Mouse (Mus musculus) forebrain, postnatal 0 days (tissue): ENCODE data around the gene Olfr1065. TPM values are rescaled to one million over a fixed set of nuclear protein-coding genes. Genes with fewer than 3 reads are reported as not detected.

Experiments
- ATAC-seq: fragments of 200-750 bp; cut with Nextera tagmentation; 2 replicates; pipeline ENCODE4 v1.8.0; 2017; ENCODE audit warnings: mild to moderate bottlenecking, moderate library complexity
- DNase-seq: peaks from one replicate; pipeline ENCODE4 v3.0.0-alpha.2; 2015
- H3K27ac ChIP-seq: fragments of 300-500 bp; sonication (generic); 2 replicates; pipeline ENCODE4 v1.5.1; 2014; ENCODE audit warnings: low read depth, mild to moderate bottlenecking, antibody characterized with exemption, low read length, moderate library complexity, mixed read lengths
- H3K27me3 ChIP-seq: fragments of 300-500 bp; sonication (generic); 2 replicates; pipeline ENCODE4 v1.6.1; 2014; ENCODE audit warnings: mild to moderate bottlenecking, low read length, mixed read lengths; ENCODE audit not compliant: insufficient read depth
- H3K36me3 ChIP-seq: fragments of 300-500 bp; sonication (generic); 2 replicates; pipeline ENCODE4 v1.6.1; 2014; ENCODE audit warnings: mild to moderate bottlenecking, moderate library complexity; ENCODE audit not compliant: insufficient read depth
- H3K4me1 ChIP-seq: fragments of 300-500 bp; sonication (generic); 2 replicates; pipeline ENCODE4 v1.6.1; 2014; ENCODE audit warnings: antibody characterized with exemption; ENCODE audit not compliant: insufficient read depth
- H3K4me2 ChIP-seq: fragments of 300-500 bp; sonication (generic); 2 replicates; pipeline ENCODE4 v1.6.1; 2014; ENCODE audit warnings: low read depth, mild to moderate bottlenecking, moderate library complexity
- H3K4me3 ChIP-seq: fragments of 300-500 bp; sonication (generic); 2 replicates; pipeline ENCODE4 v1.5.1; 2014; ENCODE audit warnings: low read depth, low read length, mixed read lengths
- H3K9ac ChIP-seq: fragments of 300-500 bp; sonication (generic); 2 replicates; pipeline ENCODE4 v1.6.1; 2014; ENCODE audit warnings: mild to moderate bottlenecking
- H3K9me3 ChIP-seq: fragments of 300-500 bp; sonication (generic); 2 replicates; pipeline ENCODE4 v1.6.1; 2016; ENCODE audit warnings: low read length
- CTCF ChIP-seq: sonication (generic); IDR thresholded peaks from 2 replicates; pipeline ENCODE4 v1.5.1; 2016; ENCODE audit warnings: antibody characterized with exemption, control low read depth, low read depth
- WGBS: fragments of 180-500 bp; shearing (Covaris S2); extraction: QIAGEN DNeasy Blood & Tissue Kit; methylation state at CpG from one replicate; pipeline ENCODE4 v1.1.7; 2014; 5-methylcytosine and 5-hydroxymethylcytosine counted together
- polyA plus RNA-seq: library from polyadenylated mRNA; unstranded; fragments of >200 nt; fragmentation: Nextera tagmentation; extraction: Ambion mirVana; gene quantifications from 2 replicates; pipeline ENCODE4 v1.2.1, GENCODE M21; 2015
- total RNA-seq: library from RNA; depleted of rRNA; stranded (reverse); fragments of >200 nt; gene quantifications from 2 replicates; pipeline ENCODE4 v1.2.3, GENCODE M21; 2014; rRNA removed

Olfr1065 gene
- total and polyA plus RNA-seq, 2 experiments from 2014 or later: not detected

DNA sequence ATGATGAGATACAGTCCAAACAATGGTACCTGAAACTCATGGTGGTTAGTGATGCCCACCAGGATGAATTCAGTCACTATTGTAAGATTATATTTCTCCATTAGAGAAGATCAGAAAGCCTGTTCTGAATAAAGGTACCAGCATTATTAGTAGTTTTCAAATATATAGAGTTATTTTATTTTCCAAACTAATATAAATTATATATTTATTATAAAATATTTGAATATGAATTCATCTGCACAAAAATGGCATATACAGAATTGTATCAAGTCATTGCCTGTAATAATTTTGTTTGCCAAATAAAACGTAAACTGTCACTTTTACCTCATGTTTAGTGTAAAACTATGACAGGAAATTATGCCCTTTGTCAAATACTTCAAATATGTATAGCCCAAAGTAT lies 36.4 kb downstream of the Olfr1065 start, which contains the start of gene Olfr1061:
Olfr1061 (minus strand) TSS at position 101 of the 400 bp plus-strand sequence.
- Histone ChIP-seq H3K36me3 (no peaks in the 10 kb centered on the region), H3K9me3 (no peaks in the 10 kb centered on the region), H3K27ac (no peak within 1 kb of the TSS), H3K9ac (no peak within 1 kb of the TSS), H3K4me3 (no peak within 1 kb of the TSS), H3K4me2 (no peak within 1 kb of the TSS), H3K27me3 (no peaks in the 10 kb centered on the region), H3K4me1 (no peaks in the 10 kb centered on the region)
- WGBS: 86% methylated on average over 1 of the region's 1 CpGs
- ATAC-seq (no peak), DNase-seq (no peak)
- TF ChIP-seq CTCF: no peak

DNA sequence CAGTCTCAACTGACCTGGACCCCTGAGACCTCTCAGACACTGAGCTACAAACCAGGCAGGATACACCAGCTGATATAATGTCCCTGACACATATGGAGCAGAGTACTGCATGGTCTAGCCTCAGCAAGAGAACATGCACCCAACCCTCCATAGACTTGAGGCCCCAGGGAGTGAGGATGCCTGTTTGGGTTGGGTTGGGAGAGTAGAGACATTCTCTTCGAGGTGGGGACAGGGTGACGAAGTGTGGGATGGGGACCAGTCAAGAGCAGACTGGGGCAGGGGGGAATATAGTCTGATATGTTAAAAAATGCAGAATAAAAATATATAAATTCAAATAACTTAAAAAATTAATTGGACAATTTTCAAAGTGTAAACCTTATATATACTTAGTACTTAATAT lies 55.3 kb downstream of the Olfr1065 start:
- Histone ChIP-seq H3K36me3 (no peaks in the 10 kb centered on the region), H3K9me3 (no peaks in the 10 kb centered on the region), H3K27me3 (no peaks in the 10 kb centered on the region), H3K9ac (no peak overlapping the region), H3K4me3 (no peak overlapping the region), H3K4me1 (no peaks in the 10 kb centered on the region), H3K4me2 (no peak overlapping the region), H3K27ac (no peak overlapping the region)
- 87% methylated on average over 2 of the region's 2 CpGs for WGBS
- no peak for DNase-seq
- no peak for ATAC-seq
- no peak for TF ChIP-seq CTCF

Other genes with a start within 250 kb of the Olfr1065 start
- not detected in 2 replicates for gene Olfr1045, start 247.6 kb downstream of the Olfr1065 start, total RNA-seq
- gene Olfr1045, start 247.6 kb downstream of the Olfr1065 start, polyA plus RNA-seq: not detected in 2 replicates
- not detected in 2 replicates for gene Olfr1046, start 231.3 kb downstream of the Olfr1065 start, total RNA-seq
- not detected in 2 replicates for gene Olfr1046, start 231.3 kb downstream of the Olfr1065 start, polyA plus RNA-seq
- gene Olfr1047, start 219.2 kb downstream of the Olfr1065 start, total RNA-seq: not detected in 2 replicates
- gene Olfr1047, start 219.2 kb downstream of the Olfr1065 start, polyA plus RNA-seq: not detected in 2 replicates
- gene Olfr1048, start 210.3 kb downstream of the Olfr1065 start, total RNA-seq: not detected in 2 replicates
- gene Olfr1048, start 210.3 kb downstream of the Olfr1065 start, polyA plus RNA-seq: not detected in 2 replicates
- gene Olfr1049, start 192.3 kb downstream of the Olfr1065 start, total RNA-seq: not detected in 2 replicates
- gene Olfr1049, start 192.3 kb downstream of the Olfr1065 start, polyA plus RNA-seq: not detected in 2 replicates
- gene Olfr1051, start 171.5 kb downstream of the Olfr1065 start, total RNA-seq: not detected in 2 replicates
- gene Olfr1051, start 171.5 kb downstream of the Olfr1065 start, polyA plus RNA-seq: not detected in 2 replicates
- not detected in 2 replicates for gene Olfr1052, start 158.1 kb downstream of the Olfr1065 start, total RNA-seq
- not detected in 2 replicates for gene Olfr1052, start 158.1 kb downstream of the Olfr1065 start, polyA plus RNA-seq
- not detected in 2 replicates for gene Olfr1053, start 135.3 kb downstream of the Olfr1065 start, total RNA-seq
- not detected in 2 replicates for gene Olfr1053, start 135.3 kb downstream of the Olfr1065 start, polyA plus RNA-seq
- not detected in 2 replicates for gene Olfr1054, start 115.2 kb downstream of the Olfr1065 start, total RNA-seq
- gene Olfr1054, start 115.2 kb downstream of the Olfr1065 start, polyA plus RNA-seq: not detected in 2 replicates
- not detected in 2 replicates for gene Olfr1055, start 100.3 kb downstream of the Olfr1065 start, total RNA-seq
- not detected in 2 replicates for gene Olfr1055, start 100.3 kb downstream of the Olfr1065 start, polyA plus RNA-seq
- gene Olfr1056, start 88.1 kb downstream of the Olfr1065 start, total RNA-seq: not detected in 2 replicates
- gene Olfr1056, start 88.1 kb downstream of the Olfr1065 start, polyA plus RNA-seq: not detected in 2 replicates
- gene Olfr1057, start 72.2 kb downstream of the Olfr1065 start, total RNA-seq: not detected in 2 replicates
- not detected in 2 replicates for gene Olfr1057, start 72.2 kb downstream of the Olfr1065 start, polyA plus RNA-seq
- not detected in 2 replicates for gene Olfr1058, start 62.0 kb downstream of the Olfr1065 start, total RNA-seq
- gene Olfr1058, start 62.0 kb downstream of the Olfr1065 start, polyA plus RNA-seq: not detected in 2 replicates
- not detected in 2 replicates for gene Olfr1061, start 36.5 kb downstream of the Olfr1065 start, total RNA-seq
- gene Olfr1061, start 36.5 kb downstream of the Olfr1065 start, polyA plus RNA-seq: not detected in 2 replicates
- not detected in 2 replicates for gene Olfr1062, start 23.8 kb downstream of the Olfr1065 start, total RNA-seq
- not detected in 2 replicates for gene Olfr1062, start 23.8 kb downstream of the Olfr1065 start, polyA plus RNA-seq
- gene Olfr1066, start 5.7 kb upstream of the Olfr1065 start, total RNA-seq: not detected in 2 replicates
- not detected in 2 replicates for gene Olfr1066, start 5.7 kb upstream of the Olfr1065 start, polyA plus RNA-seq
- not detected in 2 replicates for gene Olfr228, start 36.8 kb upstream of the Olfr1065 start, total RNA-seq
- not detected in 2 replicates for gene Olfr228, start 36.8 kb upstream of the Olfr1065 start, polyA plus RNA-seq
- gene Olfr1076, start 57.9 kb upstream of the Olfr1065 start, total RNA-seq: not detected in 2 replicates
- gene Olfr1076, start 57.9 kb upstream of the Olfr1065 start, polyA plus RNA-seq: not detected in 2 replicates
- gene Olfr1079, start 91.9 kb upstream of the Olfr1065 start, total RNA-seq: not detected in 2 replicates
- not detected in 2 replicates for gene Olfr1079, start 91.9 kb upstream of the Olfr1065 start, polyA plus RNA-seq
- gene Olfr1080, start 107.6 kb upstream of the Olfr1065 start, total RNA-seq: not detected in 2 replicates
- not detected in 2 replicates for gene Olfr1080, start 107.6 kb upstream of the Olfr1065 start, polyA plus RNA-seq
- gene Olfr1082, start 148.4 kb upstream of the Olfr1065 start, total RNA-seq: not detected in 2 replicates
- not detected in 2 replicates for gene Olfr1082, start 148.4 kb upstream of the Olfr1065 start, polyA plus RNA-seq
- gene Olfr1084, start 189.1 kb upstream of the Olfr1065 start, total RNA-seq: not detected in 2 replicates
- not detected in 2 replicates for gene Olfr1084, start 189.1 kb upstream of the Olfr1065 start, polyA plus RNA-seq
- gene Olfr1085, start 211.4 kb upstream of the Olfr1065 start, total RNA-seq: not detected in 2 replicates
- gene Olfr1085, start 211.4 kb upstream of the Olfr1065 start, polyA plus RNA-seq: not detected in 2 replicates
- gene Olfr1086, start 229.5 kb upstream of the Olfr1065 start, total RNA-seq: not detected in 2 replicates
- not detected in 2 replicates for gene Olfr1086, start 229.5 kb upstream of the Olfr1065 start, polyA plus RNA-seq
- gene Olfr1087, start 247.8 kb upstream of the Olfr1065 start, total RNA-seq: not detected in 2 replicates
- not detected in 2 replicates for gene Olfr1087, start 247.8 kb upstream of the Olfr1065 start, polyA plus RNA-seq